Mouse (Mus musculus): Measurements from ENCODE around the gene Limd1. TPM values are rescaled to one million over a fixed set of nuclear protein-coding genes. Genes with fewer than 3 reads are reported as not detected.
A peak's percentile ranks its signal among the peaks of the same experiment; 100 is the strongest.

Limd1 gene
- total RNA-seq, 2 experiments from 2014 or later, result 31.5 to 41.1 TPM

GRCm38 (mm10) chr9:123486635-123487034 lies 8.1 kb downstream of the Limd1 start:
- intact Hi-C loops (cut with DNase I), result no loop called here
- Histone ChIP-seq H3K4me3 (peak overlapping the region; percentile 50), H3K27ac (peak overlapping the region; percentile 96)
- DNase-seq, result no peak
- TF ChIP-seq CTCF (IDR thresholded peaks at IDR 0.05), result no peak

- no peak for DNase-seq
- peak overlapping the region; percentile 51 for H3K4me3 ChIP-seq
- TF ChIP-seq CTCF (IDR thresholded peaks at IDR 0.05), result no peak
- peak overlapping the region; percentile 96 for H3K27ac ChIP-seq
- intact Hi-C loops (cut with DNase I), result no loop called here
These were observed 10.6 kb downstream of the Limd1 start for GRCm38 (mm10) chr9:123489073-123489472.

GRCm38 (mm10) chr9:123489727-123490343 lies 11.3 kb downstream of the Limd1 start:
- intact Hi-C loops (cut with DNase I), result no loop called here
- peak overlapping the region; percentile 51 for H3K4me3 ChIP-seq
- DNase-seq, result peak; percentile 84
- H3K27ac ChIP-seq, result peak overlapping the region; percentile 96
- TF ChIP-seq CTCF (IDR thresholded peaks at IDR 0.05), result no peak

- peak overlapping the region; percentile 96 for H3K27ac ChIP-seq
These were observed 12.4 kb downstream of the Limd1 start for GRCm38 (mm10) chr9:123490930-123491329.

GRCm38 (mm10) chr9:123491917-123492585 lies 13.5 kb downstream of the Limd1 start:
- intact Hi-C loops (cut with DNase I), result no loop called here
- DNase-seq, result peak; percentile 70
- Histone ChIP-seq H3K4me3 (peak overlapping the region; percentile 31), H3K27ac (peak overlapping the region; percentile 96)
- TF ChIP-seq CTCF (IDR thresholded peaks at IDR 0.05), result no peak

More at GRCm38 (mm10) chr9:123490930-123491329, 12.4 kb downstream of the Limd1 start:
- peak; percentile 67 for DNase-seq
- H3K4me3 ChIP-seq, result peak overlapping the region; percentile 51
- intact Hi-C loops (cut with DNase I), result no loop called here
- no peak for TF ChIP-seq CTCF (IDR thresholded peaks at IDR 0.05)

GRCm38 (mm10) chr9:123496665-123497064 lies 18.2 kb downstream of the Limd1 start:
- intact Hi-C loops (cut with DNase I), result no loop called here

GRCm38 (mm10) chr9:123497906-123498305 lies 19.4 kb downstream of the Limd1 start:
- intact Hi-C loops (cut with DNase I), result no loop called here
- Histone ChIP-seq H3K27ac (peak overlapping the region; percentile 31; the same call in 1 of the 2 replicates), H3K4me3 (no peak overlapping the region)
- TF ChIP-seq CTCF (IDR thresholded peaks at IDR 0.05), result no peak
- DNase-seq, result no peak

More at GRCm38 (mm10) chr9:123496665-123497064, 18.2 kb downstream of the Limd1 start:
- no peak for TF ChIP-seq CTCF (IDR thresholded peaks at IDR 0.05)
- H3K4me3 ChIP-seq, result peak overlapping the region; percentile 52
- peak; percentile 73 for DNase-seq
- H3K27ac ChIP-seq, result peak overlapping the region; percentile 81

- Histone ChIP-seq H3K4me3 (no peak overlapping the region), H3K27ac (peak overlapping the region; percentile 16; the same call in 1 of the 2 replicates)
- no peak for DNase-seq
- no peak for TF ChIP-seq CTCF (IDR thresholded peaks at IDR 0.05)
- intact Hi-C loops (cut with DNase I), result loop anchor here (10.0 kb wide), 1 partner anchor 246 kb away; no protein-coding TSS in a partner anchor
These were observed 22.0 kb downstream of the Limd1 start for GRCm38 (mm10) chr9:123500480-123500879.

- intact Hi-C loops (cut with DNase I), result loop anchor here (10.0 kb wide), 1 partner anchor 249 kb away; no protein-coding TSS in a partner anchor
- TF ChIP-seq CTCF (IDR thresholded peaks at IDR 0.05), result no peak
- DNase-seq, result no peak
- Histone ChIP-seq H3K4me3 (no peak overlapping the region), H3K27ac (peak overlapping the region; percentile 75)
These were observed 24.8 kb downstream of the Limd1 start for GRCm38 (mm10) chr9:123503171-123503834.

GRCm38 (mm10) chr9:123504325-123504724 lies 25.8 kb downstream of the Limd1 start:
- Histone ChIP-seq H3K4me3 (no peak overlapping the region), H3K27ac (peak overlapping the region; percentile 75)
- DNase-seq, result peak; percentile 70
- peak; percentile 98; the same call in 1 of the 2 replicates for TF ChIP-seq CTCF (IDR thresholded peaks at IDR 0.05)
- intact Hi-C loops (cut with DNase I), result loop anchor here (1.0 to 10.0 kb wide), 3 partner anchors 26 to 250 kb away; partner anchors contain the start of gene Limd1

GRCm38 (mm10) chr9:123505598-123505997 lies 27.1 kb downstream of the Limd1 start:
- H3K4me3 ChIP-seq, result no peak overlapping the region
- peak overlapping the region; percentile 75 for H3K27ac ChIP-seq
- intact Hi-C loops (cut with DNase I), result loop anchor here (2.0 to 10.0 kb wide), 3 partner anchors 27 to 251 kb away; partner anchors contain the start of gene Limd1
- no peak for DNase-seq
- TF ChIP-seq CTCF (IDR thresholded peaks at IDR 0.05), result no peak

- Histone ChIP-seq H3K27ac (peak overlapping the region; percentile 75), H3K4me3 (no peak overlapping the region)
- intact Hi-C loops (cut with DNase I), result loop anchor here (5.0 to 10.0 kb wide), 2 partner anchors 39 to 252 kb away; no protein-coding TSS in a partner anchor
These were observed 28.0 kb downstream of the Limd1 start for GRCm38 (mm10) chr9:123506270-123507146.

More at GRCm38 (mm10) chr9:123506270-123507146, 28.0 kb downstream of the Limd1 start:
- no peak for DNase-seq
- no peak; the same call in 1 of the 2 replicates for TF ChIP-seq CTCF (IDR thresholded peaks at IDR 0.05)

Data from gastrocnemius, adult 2 months (tissue).